Mouse (Mus musculus): Measurements from ENCODE around the gene Gm45716.

Gm45716 gene

DNA sequence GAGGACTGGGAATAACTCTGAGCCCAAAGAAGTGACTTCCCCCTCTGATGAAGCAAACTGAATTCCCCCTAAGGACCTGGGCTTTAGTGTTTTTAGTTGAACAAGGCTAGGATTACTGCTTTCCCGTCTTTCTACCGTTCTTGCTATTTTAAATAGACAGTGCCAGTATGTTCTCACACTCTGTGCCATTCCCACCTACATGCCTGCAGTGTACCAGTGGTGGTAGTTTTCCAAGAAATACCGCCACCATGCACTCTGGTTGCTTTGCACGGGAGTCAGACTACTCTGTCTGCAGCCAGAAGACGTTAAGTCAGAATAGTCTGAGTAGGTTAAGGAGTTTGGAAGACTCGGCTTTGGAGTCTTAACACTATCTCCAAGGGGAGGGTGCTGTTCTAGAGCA lies 96.1 kb downstream of the Gm45716 start:
- no peak for DNase-seq (ENCODE audit: low read depth, low spot score)

DNA sequence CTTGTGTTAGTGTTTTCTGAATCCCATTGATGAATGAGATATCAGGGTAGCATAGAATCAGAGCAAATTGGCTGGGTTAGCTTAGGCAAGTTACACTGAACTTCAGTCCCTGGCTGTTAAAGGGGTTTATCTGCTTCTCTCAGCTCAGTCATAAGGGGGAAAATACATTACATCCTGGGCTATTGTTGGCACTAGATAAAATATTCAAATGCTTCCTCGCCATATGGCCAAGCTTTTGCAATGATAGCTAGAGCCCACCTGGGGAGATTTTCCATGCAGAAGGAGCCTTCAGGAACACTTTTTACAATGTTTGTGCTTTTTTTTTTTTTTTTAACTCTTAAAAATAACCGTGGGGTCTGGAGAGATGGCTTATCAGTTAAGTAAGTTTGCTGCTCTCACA lies 96.6 kb downstream of the Gm45716 start:
- DNase-seq (ENCODE audit: low read depth, low spot score): no peak

DNA sequence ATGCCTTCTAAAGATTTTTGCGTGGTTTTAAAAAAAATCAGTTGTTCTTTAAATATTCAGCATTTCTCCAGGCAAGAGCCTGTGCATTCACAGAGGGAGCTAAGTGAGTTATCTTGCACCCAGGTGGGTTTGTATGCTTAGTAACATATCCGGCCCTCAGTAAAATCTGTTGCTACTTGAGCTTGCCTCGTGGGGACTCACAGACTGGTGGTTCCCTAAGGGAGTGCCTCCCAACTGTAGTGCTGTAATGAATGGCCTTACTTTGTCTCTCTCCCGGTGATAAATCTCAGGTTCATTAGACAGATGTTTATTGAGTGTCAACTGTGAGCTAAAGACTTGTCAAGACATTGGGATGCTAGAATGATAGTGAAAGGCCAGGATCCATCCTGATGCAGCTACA lies 97.1 kb downstream of the Gm45716 start:
- no peak for DNase-seq (ENCODE audit: low read depth, low spot score)

DNA sequence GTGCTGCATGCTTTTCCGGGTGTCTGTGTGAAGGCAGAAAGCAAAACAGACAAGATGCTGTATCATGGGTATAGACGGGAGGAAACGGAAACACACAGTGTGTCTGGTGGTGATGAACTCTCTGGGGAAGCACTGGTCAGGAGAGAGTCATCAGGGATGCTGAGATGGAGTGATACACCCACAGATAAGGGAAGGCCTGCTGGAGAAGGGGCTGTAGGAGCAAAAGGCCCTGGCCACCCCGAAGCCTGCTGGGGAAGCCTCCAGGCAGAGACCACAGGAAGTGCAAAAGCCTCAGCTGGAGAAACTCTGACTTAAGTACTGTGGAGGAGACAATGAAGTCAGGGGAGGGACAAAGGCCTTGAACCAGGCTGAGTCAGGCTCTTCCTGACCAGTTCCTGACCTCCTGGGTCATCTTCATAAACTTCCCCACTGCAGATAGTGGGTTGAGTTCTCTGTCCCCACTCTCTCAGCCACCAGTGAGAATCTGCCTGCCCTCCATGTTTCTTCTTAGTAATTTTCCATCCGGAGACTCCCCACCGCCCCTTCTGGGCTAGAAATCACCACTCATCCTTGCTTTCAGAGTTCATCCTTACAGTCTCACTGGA lies 99.2 kb downstream of the Gm45716 start:
- DNase-seq (ENCODE audit: low read depth, low spot score): no peak

DNA sequence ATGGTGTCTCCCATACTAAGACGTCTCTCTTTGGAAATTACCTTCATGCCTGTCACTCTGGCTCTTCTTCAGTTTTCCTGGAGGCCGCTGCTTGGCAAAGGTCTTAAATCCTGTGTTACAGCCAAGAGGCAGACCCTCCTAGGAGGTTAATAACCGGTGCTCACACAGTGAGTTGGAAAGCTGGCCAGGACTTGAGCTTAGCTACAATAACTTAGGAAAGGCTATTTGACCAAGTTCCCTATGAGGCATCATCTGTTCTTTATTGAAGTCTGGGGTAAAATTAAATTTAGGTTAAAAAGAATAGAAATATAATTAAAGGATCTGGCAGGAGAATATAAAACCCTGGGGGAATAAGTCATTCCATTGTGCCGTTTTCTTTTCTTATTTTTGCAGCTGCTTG lies 103.7 kb downstream of the Gm45716 start:
- DNase-seq (ENCODE audit: low read depth, low spot score): no peak

DNA sequence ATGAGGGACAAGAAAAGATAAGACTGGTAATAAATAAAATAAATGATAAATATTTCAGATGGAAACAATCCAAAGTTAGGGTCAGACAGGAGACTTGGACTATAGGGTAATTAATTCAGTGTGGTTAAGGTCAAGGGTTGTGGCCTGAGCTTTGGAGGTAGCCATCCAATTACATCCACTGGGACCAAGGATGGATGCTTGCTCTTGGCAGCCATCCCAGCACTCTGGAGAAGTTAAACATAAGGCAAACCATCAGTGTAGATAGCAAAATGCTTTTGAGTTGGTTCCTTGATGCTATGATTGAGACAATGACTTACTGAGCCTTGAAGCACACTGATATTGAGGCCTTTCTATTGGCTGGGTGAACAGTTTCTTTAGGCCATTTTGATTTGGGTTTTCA lies 105.3 kb downstream of the Gm45716 start:
- no peak for DNase-seq (ENCODE audit: low read depth, low spot score)

DNA sequence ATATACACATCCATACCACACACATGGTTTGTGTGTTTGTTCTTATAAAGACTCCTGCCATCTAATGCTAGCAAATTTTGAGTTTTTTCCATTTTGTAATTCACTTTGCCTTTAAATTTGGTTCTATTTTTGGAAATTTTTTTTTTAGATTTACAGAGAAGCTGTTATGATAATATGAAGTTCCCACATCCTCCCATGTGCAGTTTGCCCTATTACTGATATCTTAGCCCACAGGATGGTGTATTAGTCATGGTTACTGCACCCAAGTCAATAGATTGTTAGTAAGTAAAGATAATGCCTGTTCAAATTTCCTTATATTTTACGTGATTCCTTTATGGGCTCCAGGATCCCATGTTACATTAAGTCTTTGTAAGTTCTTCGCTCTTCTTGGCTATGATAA lies 107.1 kb downstream of the Gm45716 start:
- DNase-seq (ENCODE audit: low read depth, low spot score): no peak
